Comparison of ENCODE assay signal across 21 mouse cellular contexts in the genomic region with DNA sequence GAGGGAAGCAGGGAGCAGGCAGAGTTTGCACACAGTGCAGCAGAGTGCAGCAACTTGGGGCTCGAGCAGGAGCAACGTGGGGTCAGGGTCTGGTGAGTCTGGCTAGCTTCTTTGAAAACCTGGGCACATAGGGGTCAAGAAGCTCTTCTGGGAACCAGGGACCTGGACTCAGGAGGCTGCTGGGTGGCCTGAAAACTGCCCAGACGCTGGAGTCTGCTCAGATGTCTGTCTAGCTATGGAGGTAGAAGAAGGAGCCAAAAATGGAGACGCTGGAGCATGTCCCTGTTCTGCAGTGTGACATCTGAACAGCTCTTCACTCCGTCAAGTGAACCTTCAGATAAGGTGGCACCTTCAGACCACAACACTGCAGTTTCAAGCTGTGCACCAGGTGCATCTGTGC. TPM values are rescaled to one million over a fixed set of nuclear protein-coding genes. Genes with fewer than 3 reads are reported as not detected.
DNase-seq lines count a peak whose midpoint lies in the region; ATAC-seq and TF ChIP-seq lines count a peak whose summit lies in the region.
"Had no signal": no experiment of that assay in that cellular context is flagged by ENCODE, and none has a peak within 500 bp of the region (broad histone marks: within the 10 kb centered on the region; RNA-seq: fewer than 3 reads in every experiment).

No protein-coding gene starts in this region.

- no peak for TF ChIP-seq CTCF in forebrain, postnatal 0 days (IDR thresholded peaks at IDR 0.05; ENCODE audit: low read depth)

- no peak overlapping the region for H3K4me3 ChIP-seq in forebrain, embryonic 11.5 days (ENCODE audit: low read depth, low read length)
- H3K4me3 ChIP-seq in forebrain, postnatal 0 days (ENCODE audit: low read depth, low read length), result no peak overlapping the region
- H3K4me3 ChIP-seq in lung, embryonic 15.5 days, result no peak overlapping the region
- no peak overlapping the region for H3K4me3 ChIP-seq in embryonic facial prominence, embryonic 13.5 days
- no peak overlapping the region for H3K4me3 ChIP-seq in midbrain, embryonic 13.5 days (replicated peaks)
- H3K4me3 ChIP-seq: liver, embryonic 12.5 days; stomach, embryonic 15.5 days had no signal

- WGBS in forebrain, embryonic 11.5 days, result 42% methylated on average over 5 of the region's 5 CpGs
- WGBS in forebrain, postnatal 0 days, result 50% methylated on average over 5 of the region's 5 CpGs
- 52% methylated on average over 5 of the region's 5 CpGs for WGBS in lung, embryonic 15.5 days
- 62% methylated on average over 5 of the region's 5 CpGs for WGBS in embryonic facial prominence, embryonic 13.5 days
- WGBS in midbrain, embryonic 13.5 days, result 39% methylated on average over 5 of the region's 5 CpGs

- H3K36me3 ChIP-seq in forebrain, embryonic 11.5 days (ENCODE audit: control insufficient read depth, insufficient read depth, low read length), result no peaks in the 10 kb centered on the region
- H3K36me3 ChIP-seq in forebrain, postnatal 0 days (ENCODE audit: insufficient read depth), result no peaks in the 10 kb centered on the region
- H3K36me3 ChIP-seq in lung, embryonic 15.5 days, result no peaks in the 10 kb centered on the region
- no peaks in the 10 kb centered on the region for H3K36me3 ChIP-seq in embryonic facial prominence, embryonic 13.5 days
- no peaks in the 10 kb centered on the region for H3K36me3 ChIP-seq in midbrain, embryonic 13.5 days
- H3K36me3 ChIP-seq: liver, embryonic 12.5 days; stomach, embryonic 15.5 days had no signal

- no peaks in the 10 kb centered on the region for H3K27me3 ChIP-seq in forebrain, embryonic 11.5 days (ENCODE audit: control insufficient read depth, insufficient read depth, low read length)
- H3K27me3 ChIP-seq in forebrain, postnatal 0 days (ENCODE audit: insufficient read depth, low read length), result no peaks in the 10 kb centered on the region
- no peaks in the 10 kb centered on the region for H3K27me3 ChIP-seq in lung, embryonic 15.5 days
- no peaks in the 10 kb centered on the region for H3K27me3 ChIP-seq in embryonic facial prominence, embryonic 13.5 days
- no peaks in the 10 kb centered on the region for H3K27me3 ChIP-seq in midbrain, embryonic 13.5 days
- H3K27me3 ChIP-seq: CH12.LX; liver, embryonic 12.5 days; stomach, embryonic 15.5 days had no signal

- DNase-seq in forebrain, embryonic 11.5 days (ENCODE audit: low spot score), result no peak
- DNase-seq in forebrain, postnatal 0 days, result no peak
- DNase-seq in lung, postnatal 36 days, result no peak
- no peak for DNase-seq in right cerebral cortex, postnatal 36 days (ENCODE audit: low spot score in 2 of 2)
- no peak for DNase-seq in cerebellum, postnatal 4 days (ENCODE audit: low spot score in 2 of 2)
- DNase-seq: adrenal gland, postnatal 25 days; cerebellum, adult 9-10 months; gastrocnemius, postnatal 25 days; heart, postnatal 36 days; thymus, postnatal 14 days had no signal

- H3K27ac ChIP-seq in forebrain, embryonic 11.5 days (ENCODE audit: low read depth, low read length), result peak overlapping the region; percentile 93
- no peak overlapping the region; the same call in 1 of the 2 replicates for H3K27ac ChIP-seq in forebrain, postnatal 0 days (ENCODE audit: low read depth, low read length)
- peak overlapping the region; percentile 9; the same call in 1 of the 2 replicates for H3K27ac ChIP-seq in lung, embryonic 15.5 days
- peak overlapping the region; percentile 81 for H3K27ac ChIP-seq in embryonic facial prominence, embryonic 13.5 days
- H3K27ac ChIP-seq in midbrain, embryonic 13.5 days, result peak overlapping the region; percentile 85
- H3K27ac ChIP-seq: liver, embryonic 12.5 days; stomach, embryonic 15.5 days had no signal

- ATAC-seq in forebrain, embryonic 11.5 days (replicated peaks; ENCODE audit: low FRiP score), result 0 out of 2 replicates have a peak, but pooled peaks have one; percentile 5
- no peak for ATAC-seq in forebrain, postnatal 0 days
- ATAC-seq in lung, embryonic 15.5 days (ENCODE audit: borderline replicate concordance, extremely low read depth, low FRiP score, low TSS enrichment), result no peak
- no peak for ATAC-seq in embryonic facial prominence, embryonic 13.5 days (ENCODE audit: insufficient number of reproducible peaks, insufficient read depth, low FRiP score, low TSS enrichment, low read depth)
- no peak for ATAC-seq in midbrain, embryonic 13.5 days
- ATAC-seq: intestine, embryonic 16.5 days; liver, embryonic 12.5 days had no signal

- peaks cover 19% of the 10 kb centered on the region for H3K4me1 ChIP-seq in forebrain, embryonic 11.5 days (replicated peaks; ENCODE audit: control insufficient read depth, insufficient read depth, low read length)
- H3K4me1 ChIP-seq in forebrain, postnatal 0 days (ENCODE audit: insufficient read depth), result no peaks in the 10 kb centered on the region
- peaks cover 47% of the 10 kb centered on the region for H3K4me1 ChIP-seq in lung, embryonic 15.5 days
- peaks cover 32% of the 10 kb centered on the region for H3K4me1 ChIP-seq in embryonic facial prominence, embryonic 13.5 days
- H3K4me1 ChIP-seq in midbrain, embryonic 13.5 days (replicated peaks), result peaks cover 27% of the 10 kb centered on the region

- H3K9me3 ChIP-seq in forebrain, embryonic 11.5 days (ENCODE audit: control insufficient read depth, low read length), result no peaks in the 10 kb centered on the region
- H3K9me3 ChIP-seq in forebrain, postnatal 0 days (ENCODE audit: low read length), result no peaks in the 10 kb centered on the region
- H3K9me3 ChIP-seq in lung, embryonic 15.5 days, result no peaks in the 10 kb centered on the region
- no peaks in the 10 kb centered on the region for H3K9me3 ChIP-seq in embryonic facial prominence, embryonic 13.5 days
- no peaks in the 10 kb centered on the region for H3K9me3 ChIP-seq in midbrain, embryonic 13.5 days
- H3K9me3 ChIP-seq: liver, embryonic 12.5 days; stomach, embryonic 15.5 days had no signal

- H3K9ac ChIP-seq in forebrain, embryonic 11.5 days (ENCODE audit: low read length), result peak overlapping the region; percentile 50
- no peak overlapping the region for H3K9ac ChIP-seq in forebrain, postnatal 0 days
- no peak overlapping the region for H3K9ac ChIP-seq in lung, embryonic 15.5 days
- no peak overlapping the region for H3K9ac ChIP-seq in embryonic facial prominence, embryonic 13.5 days
- peak overlapping the region; percentile 14; the same call in 1 of the 2 replicates for H3K9ac ChIP-seq in midbrain, embryonic 13.5 days (replicated peaks)
- H3K9ac ChIP-seq: liver, embryonic 12.5 days; stomach, embryonic 15.5 days had no signal

- H3K4me2 ChIP-seq in forebrain, embryonic 11.5 days (ENCODE audit: low read depth, low read length, severe bottlenecking), result no peak overlapping the region
- H3K4me2 ChIP-seq in forebrain, postnatal 0 days (ENCODE audit: low read depth), result no peak overlapping the region
- H3K4me2 ChIP-seq in lung, embryonic 15.5 days, result no peak overlapping the region
- no peak overlapping the region for H3K4me2 ChIP-seq in embryonic facial prominence, embryonic 13.5 days
- no peak overlapping the region for H3K4me2 ChIP-seq in midbrain, embryonic 13.5 days (replicated peaks)
- H3K4me2 ChIP-seq: heart, embryonic 11.5 days; liver, embryonic 12.5 days; stomach, embryonic 15.5 days had no signal

RNA-seq across cellular contexts. Expression of a gene that starts 17.7 kb away (rescaled TPM):
- 19.8 and 20.2 TPM in 2 replicates for polyA plus RNA-seq in forebrain, embryonic 11.5 days (2014; fragmentation: Nextera tagmentation; extraction: Ambion mirVana)
- 58.6 and 61.4 TPM in 2 replicates for total RNA-seq in forebrain, postnatal 0 days (2014; rRNA removed)
- polyA plus RNA-seq in forebrain, postnatal 0 days (2015; fragmentation: Nextera tagmentation; extraction: Ambion mirVana), result 15.8 and 20.6 TPM in 2 replicates
- 28.7 and 29.2 TPM in 2 replicates for polyA plus RNA-seq in lung, embryonic 15.5 days (2015; fragmentation: Nextera tagmentation; extraction: Ambion mirVana)
- 14.0 and 14.3 TPM in 2 replicates for polyA plus RNA-seq in embryonic facial prominence, embryonic 13.5 days (2015; fragmentation: Nextera tagmentation; extraction: Ambion mirVana)
- polyA plus RNA-seq in midbrain, embryonic 13.5 days (2015; fragmentation: Nextera tagmentation; extraction: Ambion mirVana), result 21.7 and 21.8 TPM in 2 replicates

RNA-seq across cellular contexts. Expression of a gene that starts 35.8 kb away (rescaled TPM):
- polyA plus RNA-seq in forebrain, embryonic 11.5 days (2014; fragmentation: Nextera tagmentation; extraction: Ambion mirVana), result not detected in 2 replicates
- 0.46 TPM in 1 of 2 replicates, not detected in the other for total RNA-seq in forebrain, postnatal 0 days (2014; rRNA removed)
- polyA plus RNA-seq in forebrain, postnatal 0 days (2015; fragmentation: Nextera tagmentation; extraction: Ambion mirVana), result 0.16 and 0.20 TPM in 2 replicates
- polyA plus RNA-seq in lung, embryonic 15.5 days (2015; fragmentation: Nextera tagmentation; extraction: Ambion mirVana), result 0.15 TPM in 1 of 2 replicates, not detected in the other
- polyA plus RNA-seq in embryonic facial prominence, embryonic 13.5 days (2015; fragmentation: Nextera tagmentation; extraction: Ambion mirVana), result not detected in 2 replicates
- polyA plus RNA-seq in midbrain, embryonic 13.5 days (2015; fragmentation: Nextera tagmentation; extraction: Ambion mirVana), result 0.30 and 0.83 TPM in 2 replicates
- total RNA-seq: CH12.LX; left cerebral cortex, postnatal 25 days; megakaryocyte, adult 5-6 weeks had no signal
- polyA plus RNA-seq: heart, embryonic 11.5 days; small intestine, adult 2 months; stomach, embryonic 15.5 days had no signal

Comparison
In these comparisons a context has a peak if more than half of its experiments do, and no peak if none do; other contexts are left out.
1. H3K9ac ChIP-seq: peak in forebrain, embryonic 11.5 days (single experiment) and midbrain, embryonic 13.5 days (single experiment); none in forebrain, postnatal 0 days (single experiment), lung, embryonic 15.5 days (single experiment) and embryonic facial prominence, embryonic 13.5 days (single experiment).